Mouse (Mus musculus) gastrocnemius, adult 2 months (tissue): ENCODE data around the gene Cass4. TPM values are rescaled to one million over a fixed set of nuclear protein-coding genes. Genes with fewer than 3 reads are reported as not detected.

Experiments used
- DNase-seq: peaks from one replicate; pipeline ENCODE4 v3.0.0; 2022
- H3K27ac ChIP-seq: fragments of 200-600 bp; 2 replicates; pipeline ENCODE4 v1.8.1; 2022; ENCODE audit warnings: mild to moderate bottlenecking
- H3K4me3 ChIP-seq: fragments of 200-600 bp; 2 replicates; pipeline ENCODE4 v1.8.1; 2022; ENCODE audit warnings: mild to moderate bottlenecking, moderate library complexity
- CTCF ChIP-seq: fragments of 200-600 bp; IDR thresholded peaks from 2 replicates; pipeline ENCODE4 v1.8.1; 2022; ENCODE audit warnings: antibody characterized with exemption, mild to moderate bottlenecking, moderate library complexity
- intact Hi-C: fragments of 180-260 bp; cut with DNase I; formaldehyde crosslinking; loops from one replicate; pipeline ENCODE4 v1.15.1; 2025
- total RNA-seq, 2 experiments: library from RNA; stranded (reverse); gene quantifications; 2 replicates each; pipeline ENCODE4 v1.2.3; 2021

The Cass4 gene
- total RNA-seq, 2 experiments from 2014 or later, result 0.08 to 0.13 TPM

- H3K27ac ChIP-seq, result no peak overlapping the region
- no peak for TF ChIP-seq CTCF
- no peak for DNase-seq
- intact Hi-C loops, result no loop called here
- H3K4me3 ChIP-seq, result no peak overlapping the region
Observed at GRCm38 (mm10) chr2:172452458-172452857, 58.9 kb downstream of the Cass4 start.

DNA sequence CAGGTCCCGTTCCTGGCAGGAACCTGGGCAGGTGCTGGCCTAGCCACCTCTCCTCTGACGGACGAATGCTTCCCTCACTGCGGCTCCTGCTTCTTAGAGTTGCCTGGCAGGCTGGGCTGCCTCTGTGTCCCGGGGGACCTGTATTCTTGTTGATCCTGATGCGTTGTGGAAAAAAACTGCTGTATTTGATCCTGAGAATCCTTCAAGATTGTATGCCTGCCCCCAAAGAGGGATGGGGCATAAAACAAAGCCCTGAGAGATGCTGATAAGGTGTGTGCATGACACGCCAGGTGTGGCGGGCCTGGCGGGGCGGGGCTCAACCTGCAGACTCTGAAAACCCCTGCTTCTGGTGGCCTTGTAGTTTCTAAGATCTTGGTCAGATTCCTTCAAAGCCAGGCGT lies 64.9 kb downstream of the Cass4 start, which contains the start of gene Gcnt7:
Gcnt7 (minus strand) TSS at position 101 of the 400 bp plus-strand sequence.
- Histone ChIP-seq H3K4me3 (no peak within 1 kb of the TSS), H3K27ac (no peak within 1 kb of the TSS)
- DNase-seq, result no peak
- intact Hi-C loops, result no loop called here
- TF ChIP-seq CTCF, result no peak

DNA sequence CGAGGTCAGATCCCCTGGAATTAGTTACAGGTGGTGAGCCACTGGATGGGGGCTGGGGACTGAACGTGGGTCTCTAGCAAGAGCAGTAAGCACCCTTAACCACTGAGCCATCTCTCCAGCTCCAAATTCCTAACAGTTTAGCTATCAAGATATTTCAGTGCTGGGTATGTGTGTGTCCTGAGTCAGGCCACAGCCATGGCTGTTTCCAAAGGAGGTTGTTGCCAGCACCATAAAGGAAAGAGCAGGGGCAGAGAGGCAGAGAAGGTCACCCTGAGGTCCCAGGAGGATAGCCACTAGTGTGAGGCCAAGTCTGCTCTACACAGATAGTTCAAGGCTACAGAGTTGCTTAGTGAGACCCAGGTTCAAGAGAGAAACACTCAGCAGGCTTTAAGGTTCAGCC lies 67.1 kb downstream of the Cass4 start:
- TF ChIP-seq CTCF, result no peak
- H3K27ac ChIP-seq, result peak overlapping the region; percentile 38; the same call in 1 of the 2 replicates
- intact Hi-C loops, result no loop called here
- no peak for DNase-seq
- no peak overlapping the region for H3K4me3 ChIP-seq

DNA sequence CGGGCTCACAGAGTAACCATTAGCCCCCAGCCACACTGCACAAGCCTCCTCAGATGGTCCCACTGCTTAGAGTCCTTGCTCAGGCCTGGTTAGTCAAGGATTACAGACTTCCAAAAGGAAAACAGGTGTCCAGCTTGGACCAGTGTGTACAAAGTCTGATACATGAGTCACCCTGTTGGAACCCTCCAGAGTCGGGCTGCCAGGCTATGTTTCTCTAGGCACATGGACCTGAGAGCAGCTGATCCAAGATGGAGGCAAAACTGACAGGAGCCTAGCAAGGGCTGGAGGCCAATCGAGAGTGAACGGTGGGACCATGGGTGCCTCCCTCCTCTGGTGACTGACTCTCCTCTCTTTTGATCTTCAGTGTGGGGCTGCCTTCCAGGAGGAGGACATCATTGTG lies 69.2 kb downstream of the Cass4 start:
- TF ChIP-seq CTCF, result no peak
- no peak overlapping the region for H3K4me3 ChIP-seq
- peak overlapping the region; percentile 69 for H3K27ac ChIP-seq
- peak; percentile 51 for DNase-seq
- intact Hi-C loops, result no loop called here

DNA sequence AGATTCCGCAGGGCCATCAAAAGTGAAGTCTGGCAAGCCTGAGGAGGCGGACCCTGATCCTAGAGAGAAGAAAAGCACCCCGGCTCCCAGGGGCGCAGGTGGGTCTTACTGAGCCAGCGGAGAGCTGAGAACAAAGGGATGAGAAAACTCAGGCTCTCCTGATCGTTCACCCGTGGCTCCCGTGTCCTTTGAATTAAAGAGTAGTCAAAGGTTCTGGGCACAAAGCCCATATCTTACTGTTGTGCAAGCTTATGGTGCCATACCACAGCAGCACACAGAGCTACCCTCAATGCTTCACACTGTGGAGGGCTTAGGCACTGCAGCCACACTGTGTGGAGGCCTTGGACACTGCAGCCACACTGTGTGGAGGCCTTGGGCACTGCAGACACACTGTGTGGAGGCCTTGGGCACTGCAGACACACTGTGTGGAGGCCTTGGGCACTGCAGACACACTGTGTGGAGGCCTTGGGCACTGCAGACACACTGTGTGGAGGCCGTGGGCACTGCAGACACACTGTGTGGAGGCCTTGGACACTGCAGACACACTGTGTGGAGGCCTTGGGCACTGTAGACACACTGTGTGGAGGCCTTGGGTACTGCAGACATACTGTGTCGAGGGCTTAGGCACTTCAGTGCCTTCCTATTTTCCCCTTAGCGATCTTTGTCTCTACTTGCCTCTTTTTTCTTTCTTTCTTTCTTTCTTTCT lies 73.0 kb downstream of the Cass4 start:
- DNase-seq, result no peak
- Histone ChIP-seq H3K4me3 (no peak overlapping the region), H3K27ac (no peak overlapping the region)
- intact Hi-C loops, result no loop called here
- TF ChIP-seq CTCF, result no peak

DNA sequence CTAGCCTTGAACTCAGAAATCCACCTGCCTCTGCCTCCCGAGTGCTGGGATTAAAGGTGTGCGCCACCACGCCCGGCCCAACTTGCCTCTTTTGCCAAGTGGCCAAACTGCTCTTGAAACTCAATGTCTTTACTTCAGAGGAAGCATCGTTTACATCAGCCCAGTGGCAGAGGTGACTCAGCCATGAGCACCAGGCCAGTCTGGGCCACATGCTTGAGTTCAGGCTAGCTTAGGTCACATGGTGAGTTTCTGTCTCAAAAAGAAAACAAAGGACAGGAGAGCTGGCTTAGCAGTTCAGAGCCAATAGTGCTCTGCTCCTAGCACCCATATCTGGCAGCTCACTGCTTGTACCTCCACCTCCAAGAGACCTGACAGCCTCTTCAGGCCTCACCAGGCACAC lies 73.6 kb downstream of the Cass4 start:
- intact Hi-C loops, result no loop called here
- no peak overlapping the region for H3K27ac ChIP-seq
- H3K4me3 ChIP-seq, result no peak overlapping the region
- no peak for DNase-seq
- no peak for TF ChIP-seq CTCF

GRCm38 (mm10) chr2:172468346-172468819 lies 74.8 kb downstream of the Cass4 start:
- Histone ChIP-seq H3K27ac (no peak overlapping the region), H3K4me3 (no peak overlapping the region)
- no peak for TF ChIP-seq CTCF
- DNase-seq, result no peak
- intact Hi-C loops, result no loop called here

DNA sequence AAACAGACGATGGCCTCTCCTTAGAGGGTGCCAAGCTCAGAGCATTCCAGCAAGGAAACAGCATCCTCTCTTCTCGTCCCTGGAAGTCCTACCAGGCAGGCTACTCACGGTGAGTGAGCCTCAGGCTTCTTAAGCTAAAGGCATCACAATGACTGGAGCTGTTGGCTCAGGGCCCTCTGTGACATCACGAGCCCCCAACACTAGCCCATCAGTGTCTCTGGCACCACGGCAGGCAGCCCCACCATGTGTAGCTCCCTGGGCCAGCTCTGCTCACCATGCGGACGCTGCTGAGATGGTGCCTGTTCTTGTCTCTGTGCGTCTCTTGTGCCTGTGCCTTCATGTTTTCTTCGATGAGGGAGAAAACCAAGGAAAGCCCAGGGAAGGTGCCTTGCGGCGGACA lies 78.7 kb downstream of the Cass4 start, which contains the start of gene Fam209:
Fam209 (plus strand) TSS at position 203 of the 400 bp plus-strand sequence.
- intact Hi-C loops, result loop anchor here (10.0 kb wide), 1 partner anchor 612 kb away; no protein-coding TSS in a partner anchor
- no peak for TF ChIP-seq CTCF
- H3K27ac ChIP-seq, result peak within 1 kb of the TSS; percentile 91
- no peak for DNase-seq
- no peak within 1 kb of the TSS for H3K4me3 ChIP-seq

GRCm38 (mm10) chr2:172473591-172473990 lies 80.0 kb downstream of the Cass4 start:
- Histone ChIP-seq H3K4me3 (no peak overlapping the region), H3K27ac (peak overlapping the region; percentile 91)
- TF ChIP-seq CTCF, result no peak
- DNase-seq, result no peak
- intact Hi-C loops, result loop anchor here (10.0 kb wide), 1 partner anchor 611 kb away; no protein-coding TSS in a partner anchor

DNA sequence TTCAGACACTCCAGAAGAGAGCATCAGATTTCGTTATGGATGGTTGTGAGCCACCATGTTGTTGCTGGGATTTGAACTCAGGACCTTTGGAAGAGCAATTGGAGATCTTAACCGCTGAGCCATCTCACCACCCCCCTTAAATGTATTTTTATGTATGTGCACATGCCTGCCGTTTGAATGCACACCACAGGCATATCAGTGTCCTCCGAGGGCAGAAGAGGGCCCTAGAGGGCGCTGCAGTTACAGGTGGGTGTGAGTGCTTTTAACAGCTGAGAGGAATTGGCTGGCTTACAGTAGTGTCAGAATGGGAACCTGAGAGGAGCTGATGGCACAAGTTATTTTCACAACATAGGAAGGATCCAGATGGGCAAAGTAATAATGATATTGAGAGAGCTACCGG lies 81.4 kb downstream of the Cass4 start:
- DNase-seq, result peak; percentile 70
- peak; percentile 56 for TF ChIP-seq CTCF
- Histone ChIP-seq H3K27ac (peak overlapping the region; percentile 91), H3K4me3 (no peak overlapping the region)
- intact Hi-C loops, result loop anchor here (10.0 kb wide), 1 partner anchor 610 kb away; no protein-coding TSS in a partner anchor

DNA sequence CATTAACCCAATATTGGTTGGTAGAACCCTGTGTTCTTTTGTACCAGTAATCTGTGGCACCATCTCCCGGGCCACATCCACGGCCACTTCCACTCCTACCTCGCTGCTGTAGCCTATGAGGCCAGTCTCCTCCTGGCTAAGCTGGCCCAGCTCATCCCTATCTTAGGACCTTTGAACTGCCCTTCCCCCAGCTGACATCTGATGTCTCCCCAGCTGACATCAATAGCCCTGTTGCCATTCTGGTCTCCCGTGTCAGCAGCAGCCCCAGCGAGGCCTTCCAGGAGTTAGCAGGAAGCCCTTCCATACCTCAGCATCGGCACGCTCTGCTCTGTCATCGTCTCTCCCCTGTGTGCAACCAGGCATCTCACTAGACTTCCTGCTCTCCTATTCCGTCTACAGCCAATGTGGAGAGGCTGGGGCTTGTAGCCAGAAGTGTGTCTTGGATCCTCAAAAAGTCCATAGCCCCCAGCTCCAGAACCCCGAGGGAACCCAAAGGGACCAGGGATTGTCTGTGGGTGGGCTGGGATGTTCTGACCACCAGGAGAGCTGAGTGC lies 83.2 kb downstream of the Cass4 start:
- TF ChIP-seq CTCF, result no peak
- Histone ChIP-seq H3K4me3 (peak overlapping the region; percentile 52), H3K27ac (peak overlapping the region; percentile 91)
- peak; percentile 77 for DNase-seq
- intact Hi-C loops, result loop anchor here (2.0 to 10.0 kb wide), 2 partner anchors 24 to 608 kb away; no protein-coding TSS in a partner anchor

DNA sequence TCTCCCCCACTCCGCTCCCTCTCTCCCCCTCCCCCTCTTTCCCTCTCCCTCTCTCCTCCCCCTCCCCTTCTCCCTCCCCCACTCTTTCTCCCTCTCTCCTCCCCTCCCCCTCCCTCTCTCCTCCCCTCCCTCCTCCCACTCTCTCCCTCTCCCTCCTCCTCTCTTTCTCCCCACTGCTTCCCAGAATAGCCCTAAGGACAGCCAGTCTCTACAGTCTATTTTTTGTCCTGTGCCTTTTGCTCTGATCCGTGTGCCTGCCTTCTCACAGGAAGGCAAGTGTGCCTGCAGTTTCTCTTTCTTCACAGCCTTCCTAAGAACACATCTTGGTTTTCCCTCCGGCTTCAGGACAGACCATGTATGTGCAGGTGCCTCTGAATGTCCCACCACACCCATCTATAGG lies 83.8 kb downstream of the Cass4 start:
- no peak for DNase-seq
- intact Hi-C loops, result loop anchor here (2.0 to 10.0 kb wide), 2 partner anchors 23 to 607 kb away; no protein-coding TSS in a partner anchor
- Histone ChIP-seq H3K4me3 (peak overlapping the region; percentile 67), H3K27ac (peak overlapping the region; percentile 91)
- TF ChIP-seq CTCF, result no peak

DNA sequence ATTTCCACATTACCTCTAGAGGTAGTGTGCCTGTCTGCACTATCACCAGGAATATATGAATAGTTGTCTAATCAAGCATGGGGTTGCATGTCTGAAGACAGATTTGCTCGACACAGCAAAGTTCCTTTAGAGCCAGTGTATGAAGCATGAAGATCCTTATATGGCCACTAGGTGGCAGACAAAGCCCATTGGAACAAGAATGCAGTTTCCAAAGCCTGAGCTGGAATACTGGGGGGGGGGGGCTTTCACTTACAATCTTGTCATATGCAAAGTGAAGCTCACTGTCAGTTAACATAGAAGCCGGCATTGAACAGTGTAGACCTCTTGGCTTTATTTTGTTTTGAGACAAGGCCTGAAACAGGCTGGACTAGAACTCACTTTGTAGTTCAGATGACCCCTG lies 84.3 kb downstream of the Cass4 start:
- TF ChIP-seq CTCF, result peak; percentile 78
- Histone ChIP-seq H3K4me3 (peak overlapping the region; percentile 67), H3K27ac (peak overlapping the region; percentile 91)
- DNase-seq, result no peak
- intact Hi-C loops, result loop anchor here (1.0 to 10.0 kb wide), 3 partner anchors 23 to 607 kb away; no protein-coding TSS in a partner anchor
